Mouse (Mus musculus) lung, adult 18-20 months (tissue): ENCODE measurements around the gene Dnajb1.
"Not testable (repeated sequence)": the region's sequence is repeated elsewhere in the genome, so short reads cannot be mapped to it uniquely, and the experiment has no call there.

ENCODE experiments used
- DNase-seq, 2 experiments: peaks; one replicate each; pipeline ENCODE4 v3.0.0; 2022; ENCODE audit warnings: mixed read lengths in 2 of 2

Dnajb1 gene

GRCm38 (mm10) chr8:83607661-83608397 lies at the start of gene Dnajb1, which contains the start of gene Tecr:
Dnajb1 (plus strand) TSS chr8:83608193.
Tecr (minus strand) TSS chr8:83607971.
- peak; percentile 100 for DNase-seq

- DNase-seq: no peak
Observed at GRCm38 (mm10) chr8:83562669-83563068, 45.3 kb upstream of the Dnajb1 start.

GRCm38 (mm10) chr8:83563246-83563645 lies 44.7 kb upstream of the Dnajb1 start:
- DNase-seq: no peak

- DNase-seq: no peak
Observed at GRCm38 (mm10) chr8:83565731-83566375, 42.1 kb upstream of the Dnajb1 start.

- DNase-seq: peak; percentile 94 to 95
Observed at GRCm38 (mm10) chr8:83566469-83567395, 41.3 kb upstream of the Dnajb1 start, which contains the start of gene Ndufb7. Ndufb7 (plus strand) TSS chr8:83566671.

- no peak for DNase-seq
Observed at GRCm38 (mm10) chr8:83567668-83568067, 40.3 kb upstream of the Dnajb1 start.

- no peak for DNase-seq
Observed at GRCm38 (mm10) chr8:83568128-83568527, 39.9 kb upstream of the Dnajb1 start.

GRCm38 (mm10) chr8:83568755-83569154 lies 39.2 kb upstream of the Dnajb1 start:
- no peak for DNase-seq

GRCm38 (mm10) chr8:83569165-83569564 lies 38.8 kb upstream of the Dnajb1 start:
- DNase-seq: no peak

GRCm38 (mm10) chr8:83570272-83571000 lies 37.6 kb upstream of the Dnajb1 start:
- DNase-seq: no peak

- not testable (repeated sequence) for DNase-seq
Observed at GRCm38 (mm10) chr8:83571001-83571340, 37.0 kb upstream of the Dnajb1 start.

- DNase-seq: no peak
Observed at GRCm38 (mm10) chr8:83571791-83572190, 36.2 kb upstream of the Dnajb1 start.

- no peak for DNase-seq
Observed at GRCm38 (mm10) chr8:83572246-83572812, 35.7 kb upstream of the Dnajb1 start.

- no peak for DNase-seq
Observed at GRCm38 (mm10) chr8:83573140-83573875, 34.7 kb upstream of the Dnajb1 start.

- DNase-seq: no peak
Observed at GRCm38 (mm10) chr8:83574631-83575315, 33.2 kb upstream of the Dnajb1 start.

GRCm38 (mm10) chr8:83575561-83576515 lies 32.2 kb upstream of the Dnajb1 start:
- DNase-seq: no peak

- no peak for DNase-seq
Observed at GRCm38 (mm10) chr8:83576516-83576895, 31.5 kb upstream of the Dnajb1 start.

- no peak for DNase-seq
Observed at GRCm38 (mm10) chr8:83576921-83577320, 31.1 kb upstream of the Dnajb1 start.

GRCm38 (mm10) chr8:83577384-83577791 lies 30.6 kb upstream of the Dnajb1 start:
- peak in 1 of 2 experiments; percentile 26 for DNase-seq
